Mouse (Mus musculus) CH12F3 (cell line): ENCODE data around the gene Boc.

Experiments
- in situ Hi-C: fragments of 300-500 bp; cut with MboI; formaldehyde crosslinking; loops from 2 replicates; pipeline ENCODE4 v1.14.3; 2020; ENCODE audit warnings: low sequenced_read_pairs

The Boc gene

GRCm38 (mm10) chr16:44558471-44559329, at the start of gene Boc:
Boc (minus strand) TSS chr16:44558897.
- in situ Hi-C loops = no loop called here

- in situ Hi-C loops = no loop called here
Measured at GRCm38 (mm10) chr16:44606643-44607042, 47.9 kb upstream of the Boc start.

- in situ Hi-C loops = no loop called here
Measured at GRCm38 (mm10) chr16:44604021-44604616, 45.4 kb upstream of the Boc start.

- in situ Hi-C loops = no loop called here
Measured at GRCm38 (mm10) chr16:44601999-44602794, 43.5 kb upstream of the Boc start.

- in situ Hi-C loops = no loop called here
Measured at GRCm38 (mm10) chr16:44601182-44601581, 42.5 kb upstream of the Boc start.

GRCm38 (mm10) chr16:44597106-44597806, 38.6 kb upstream of the Boc start:
- in situ Hi-C loops = no loop called here

GRCm38 (mm10) chr16:44589506-44589905, 30.8 kb upstream of the Boc start:
- in situ Hi-C loops = no loop called here

- in situ Hi-C loops = no loop called here
Measured at GRCm38 (mm10) chr16:44579421-44580024, 20.8 kb upstream of the Boc start.

- in situ Hi-C loops = no loop called here
Measured at GRCm38 (mm10) chr16:44578551-44578950, 19.9 kb upstream of the Boc start.

DNA sequence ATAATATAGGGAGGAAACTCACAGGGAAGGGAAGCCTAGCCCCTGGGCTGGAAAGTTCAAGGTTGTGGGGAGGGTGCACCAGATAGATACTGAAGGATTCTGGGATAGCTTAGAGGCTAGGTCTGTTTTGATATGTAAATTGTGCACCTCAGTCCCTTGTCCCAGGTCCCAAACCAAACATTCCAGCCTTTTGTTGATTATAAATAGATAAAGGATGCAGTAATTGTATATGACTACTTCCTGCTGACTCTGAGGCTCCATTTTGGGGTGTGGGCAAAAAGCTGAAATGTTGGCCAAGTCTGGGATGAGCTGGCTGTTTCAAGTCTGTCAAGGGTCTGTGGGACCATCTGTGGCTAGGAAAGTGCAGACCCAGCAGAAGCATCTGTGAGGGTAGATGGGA, 9.4 kb upstream of the Boc start:
- in situ Hi-C loops = no loop called here

DNA sequence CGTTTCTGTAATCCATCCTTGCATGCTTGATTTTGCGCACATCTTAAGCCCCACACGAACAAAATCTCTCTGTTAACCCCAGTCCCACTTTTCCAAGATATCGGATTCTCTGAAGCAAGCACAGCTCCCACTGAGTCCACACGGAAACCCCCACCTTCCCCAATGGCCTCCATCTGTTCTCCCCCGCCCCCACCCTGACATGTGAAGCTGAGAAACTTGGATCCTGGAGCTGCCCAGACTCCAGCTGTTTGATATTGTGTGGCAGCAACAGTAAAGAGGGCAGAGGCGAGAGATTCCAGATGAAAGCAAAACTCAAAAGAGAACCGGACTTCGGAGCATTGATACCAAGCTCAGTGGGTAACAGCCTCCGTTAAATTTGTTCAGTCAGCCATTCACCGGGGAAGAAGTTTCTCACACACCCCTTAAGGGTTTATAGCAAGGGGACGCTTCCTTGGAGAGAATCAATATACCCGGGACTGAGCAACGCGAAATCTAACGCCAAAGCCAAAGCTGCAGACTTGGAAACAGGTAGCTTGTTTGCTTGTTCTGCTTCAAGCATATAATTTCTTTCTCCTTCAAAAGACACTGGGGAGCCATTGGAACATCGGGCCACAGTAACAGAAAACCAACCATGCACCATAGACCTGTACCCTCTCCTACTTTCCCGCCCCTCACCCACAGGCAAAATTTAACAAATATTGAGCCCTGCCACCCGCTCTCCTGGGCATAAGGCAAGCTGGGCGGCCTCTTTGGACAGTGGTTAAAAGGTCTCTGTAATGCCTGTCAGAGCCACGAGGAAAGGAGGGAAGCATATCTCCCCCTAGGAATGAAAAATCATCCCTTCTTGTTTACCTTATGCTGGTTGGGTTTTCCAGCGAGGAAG, 6.9 kb upstream of the Boc start:
- in situ Hi-C loops = no loop called here

DNA sequence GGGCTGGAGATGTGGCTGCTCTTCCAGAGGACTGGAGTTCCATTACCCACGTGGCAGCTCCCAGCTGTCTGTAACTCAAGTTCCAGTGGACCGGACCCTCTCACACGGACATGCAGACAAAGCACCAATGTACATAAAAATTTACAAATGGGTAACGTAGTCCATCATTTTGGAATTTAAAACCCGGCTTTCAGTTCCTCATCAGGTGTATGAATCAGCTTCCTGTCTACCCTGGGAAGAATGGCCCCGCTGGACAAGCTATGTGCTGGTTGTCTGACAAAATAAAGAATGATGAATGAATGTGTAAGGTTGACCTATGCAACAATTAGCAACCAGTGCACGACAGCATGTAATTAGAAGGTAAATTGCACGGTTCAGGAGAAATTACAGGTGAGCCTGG, 5.7 kb upstream of the Boc start:
- in situ Hi-C loops = no loop called here

DNA sequence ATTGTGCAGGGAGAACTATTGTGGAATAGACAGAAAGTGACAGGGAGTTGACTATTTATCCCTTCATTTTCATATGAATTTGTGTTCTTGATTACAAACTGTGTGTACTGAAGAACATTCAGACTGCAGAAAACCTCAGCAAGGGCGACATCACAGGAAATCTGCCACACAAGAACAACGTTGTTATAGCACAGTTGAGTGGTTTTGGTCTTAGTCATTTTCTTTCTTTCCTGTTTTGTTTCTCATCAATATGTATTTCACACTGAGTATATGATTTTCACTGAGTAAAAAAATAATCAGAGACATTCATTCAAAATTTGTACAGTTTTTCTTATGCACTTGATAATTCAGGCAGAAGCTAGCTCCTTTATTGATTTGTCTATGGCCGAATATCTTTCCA, 3.4 kb upstream of the Boc start:
- in situ Hi-C loops = no loop called here

GRCm38 (mm10) chr16:44560214-44560613, 1.5 kb upstream of the Boc start:
- in situ Hi-C loops = no loop called here

DNA sequence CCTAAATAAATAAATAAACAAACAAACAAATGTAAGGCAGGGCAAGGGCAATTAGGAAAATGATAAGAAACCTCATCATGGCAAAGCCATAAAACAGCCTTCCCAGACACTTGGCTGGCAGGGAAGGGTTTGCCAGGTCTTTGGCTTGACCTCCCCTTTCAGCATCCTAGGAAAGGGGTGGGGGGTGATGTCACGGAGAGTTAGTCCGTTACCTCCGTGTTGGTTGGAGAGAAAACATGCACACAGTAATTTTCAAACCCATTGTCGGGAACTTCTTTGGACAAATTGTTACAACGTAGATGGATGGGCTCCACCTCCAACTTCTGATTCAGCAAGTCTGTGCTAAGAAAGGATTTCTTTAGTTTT, 616 bp upstream of the Boc start:
- in situ Hi-C loops = no loop called here

GRCm38 (mm10) chr16:44557661-44558470, 831 bp downstream of the Boc start:
- in situ Hi-C loops = no loop called here

GRCm38 (mm10) chr16:44557084-44557483, 1.6 kb downstream of the Boc start:
- in situ Hi-C loops = no loop called here

GRCm38 (mm10) chr16:44555791-44556709, 2.6 kb downstream of the Boc start:
- in situ Hi-C loops = no loop called here
